Mouse (Mus musculus) gastrocnemius, postnatal 10 days (tissue): Measurements from ENCODE around the gene Cd3g. TPM values are rescaled to one million over a fixed set of nuclear protein-coding genes. Genes with fewer than 3 reads are reported as not detected.

Experiments used
- total RNA-seq, 2 experiments: library from RNA; stranded (reverse); gene quantifications; 2 replicates each; pipeline ENCODE4 v1.2.3; 2021

Cd3g gene
- total RNA-seq, 2 experiments from 2014 or later, result not detected

Other genes with a start within 250 kb of the Cd3g start
- 10 to 100 TPM; 49.8 to 82.4 TPM for gene Phldb1, start 245.2 kb downstream of the Cd3g start, total RNA-seq
- gene Arcn1, start 212.6 kb downstream of the Cd3g start, total RNA-seq, result 10 to 100 TPM; 85.6 to 97.8 TPM
- 10 to 100 TPM; 45.2 to 53.1 TPM for gene Ift46, start 212.5 kb downstream of the Cd3g start, total RNA-seq
- gene Tmem25, start 181.1 kb downstream of the Cd3g start, total RNA-seq, result 1 to 10 TPM; 6.4 to 8.0 TPM
- 1 to 10 TPM in 1 of 2 experiments, under 1 TPM in 1; 0.70 to 1.0 TPM for gene Ttc36, start 177.4 kb downstream of the Cd3g start, total RNA-seq
- gene Kmt2a, start 99.1 kb downstream of the Cd3g start, total RNA-seq, result 10 to 100 TPM; 15.1 to 21.3 TPM
- gene Atp5l, start 59.7 kb downstream of the Cd3g start, total RNA-seq, result 100 to 1,000 TPM; 647 to 794 TPM
- gene Ube4a, start 14.8 kb downstream of the Cd3g start, total RNA-seq, result 10 to 100 TPM; 30.5 to 34.3 TPM
- gene Cd3d, start 1.4 kb upstream of the Cd3g start, total RNA-seq, result under 1 TPM in 1 of 2 experiments, not detected in 1; 0.32 TPM
- not detected for gene Cd3e, start 29.2 kb upstream of the Cd3g start, total RNA-seq
- gene Mpzl2, start 59.4 kb upstream of the Cd3g start, total RNA-seq, result under 1 TPM; 0.23 to 0.25 TPM
- gene Mpzl3, start 74.8 kb upstream of the Cd3g start, total RNA-seq, result 1 to 10 TPM; 1.3 to 2.0 TPM
- under 1 TPM; 0.27 to 0.42 TPM for gene Jaml, start 98.8 kb upstream of the Cd3g start, total RNA-seq
- 1 to 10 TPM; 1.8 to 2.2 TPM for gene Scn2b, start 137.4 kb upstream of the Cd3g start, total RNA-seq
- 10 to 100 TPM; 72.8 to 79.1 TPM for gene Scn4b, start 158.0 kb upstream of the Cd3g start, total RNA-seq
- gene BC049352, start 201.6 kb upstream of the Cd3g start, total RNA-seq, result not detected
- not detected for gene Tmprss4, start 223.7 kb upstream of the Cd3g start, total RNA-seq